Mouse (Mus musculus) liver, postnatal 0 days (tissue): ENCODE data around the gene Nr1h2. TPM values are rescaled to one million over a fixed set of nuclear protein-coding genes. Genes with fewer than 3 reads are reported as not detected.

Source experiments
- ATAC-seq: fragments of 200-750 bp; cut with Nextera tagmentation; 2 replicates; pipeline ENCODE4 v1.8.0; 2017; ENCODE audit warnings: mild to moderate bottlenecking, moderate library complexity
- DNase-seq: peaks from one replicate; pipeline ENCODE4 v3.0.0-alpha.2; 2016
- H3K27ac ChIP-seq: fragments of 300-500 bp; sonication (generic); 2 replicates; pipeline ENCODE4 v1.5.1; 2014; ENCODE audit warnings: antibody characterized with exemption, moderate library complexity, mild to moderate bottlenecking, low read depth
- H3K27me3 ChIP-seq: fragments of 300-500 bp; sonication (generic); 2 replicates; pipeline ENCODE4 v1.6.1; 2014; ENCODE audit warnings: low read length, control low read depth, mixed read lengths; ENCODE audit not compliant: insufficient read depth
- H3K36me3 ChIP-seq: fragments of 300-500 bp; sonication (generic); replicated peaks from 2 replicates; pipeline ENCODE4 v1.6.1; 2014; ENCODE audit warnings: mild to moderate bottlenecking, control low read depth, low read length, moderate library complexity, mixed read lengths; ENCODE audit not compliant: insufficient read depth
- H3K4me1 ChIP-seq: fragments of 300-500 bp; sonication (generic); 2 replicates; pipeline ENCODE4 v1.6.1; 2014; ENCODE audit warnings: antibody characterized with exemption, mild to moderate bottlenecking, control low read depth; ENCODE audit not compliant: insufficient read depth
- H3K4me2 ChIP-seq: fragments of 300-500 bp; sonication (generic); 2 replicates; pipeline ENCODE4 v1.6.1; 2014; ENCODE audit warnings: low read depth, mild to moderate bottlenecking, low read length, moderate library complexity, mixed read lengths
- H3K4me3 ChIP-seq: fragments of 300-500 bp; sonication (generic); 2 replicates; pipeline ENCODE4 v1.5.1; 2014; ENCODE audit warnings: low read depth, low read length
- H3K9ac ChIP-seq: fragments of 300-500 bp; sonication (generic); replicated peaks from 2 replicates; pipeline ENCODE4 v1.6.1; 2014; ENCODE audit warnings: mild to moderate bottlenecking, moderate library complexity
- H3K9me3 ChIP-seq: fragments of 300-500 bp; sonication (generic); 2 replicates; pipeline ENCODE4 v1.6.1; 2016; ENCODE audit warnings: mild to moderate bottlenecking, control low read depth, low read length, mixed read lengths
- CTCF ChIP-seq: sonication (generic); IDR thresholded peaks from 2 replicates; pipeline ENCODE4 v1.5.1; 2016; ENCODE audit warnings: antibody characterized with exemption, low read depth
- EP300 ChIP-seq: IDR thresholded peaks from 2 replicates; pipeline ENCODE4 v1.6.1; 2016; ENCODE audit warnings: antibody characterized with exemption, low read depth, mild to moderate bottlenecking
- WGBS: fragments of 180-500 bp; shearing (Covaris S2); extraction: QIAGEN DNeasy Blood & Tissue Kit; methylation state at CpG from one replicate; pipeline ENCODE4 v1.1.7; 2014; ENCODE audit not compliant: insufficient replicate concordance; 5-methylcytosine and 5-hydroxymethylcytosine counted together
- polyA plus RNA-seq: library from polyadenylated mRNA; unstranded; fragments of >200 nt; fragmentation: Nextera tagmentation; extraction: Ambion mirVana; gene quantifications from 2 replicates; pipeline ENCODE4 v1.2.1, GENCODE M21; 2015

Nr1h2 gene
- polyA plus RNA-seq, 1 experiment from 2014 or later = 33.6 TPM

- TF ChIP-seq EP300 = no peak
- no peak for TF ChIP-seq CTCF
- no peak for ATAC-seq
- Histone ChIP-seq H3K4me2 (no peak overlapping the region), H3K27me3 (no peaks in the 10 kb centered on the region), H3K9ac (no peak overlapping the region), H3K36me3 (peaks cover 41% of the 10 kb centered on the region), H3K4me1 (peaks cover 6% of the 10 kb centered on the region), H3K27ac (no peak overlapping the region), H3K4me3 (no peak overlapping the region), H3K9me3 (no peaks in the 10 kb centered on the region)
- 89% methylated on average over 11 of the region's 11 CpGs for WGBS
- no peak for DNase-seq
These were observed 11.2 kb downstream of the Nr1h2 start for GRCm38 (mm10) chr7:44542555-44542954.

GRCm38 (mm10) chr7:44538756-44539624 is 14.8 kb downstream of the Nr1h2 start:
- no peak for ATAC-seq
- peaks cover 64% of the 10 kb centered on the region for H3K36me3 ChIP-seq
- no peaks in the 10 kb centered on the region for H3K4me1 ChIP-seq
- H3K4me2 ChIP-seq = no peak overlapping the region
- no peak overlapping the region for H3K4me3 ChIP-seq
- peak; percentile 13 for DNase-seq
- H3K27me3 ChIP-seq = no peaks in the 10 kb centered on the region
- H3K27ac ChIP-seq = no peak overlapping the region
- WGBS = 90% methylated on average over 41 of the region's 41 CpGs
- H3K9me3 ChIP-seq = no peaks in the 10 kb centered on the region
- no peak overlapping the region for H3K9ac ChIP-seq
- TF ChIP-seq CTCF (no peak), EP300 (no peak)

DNA sequence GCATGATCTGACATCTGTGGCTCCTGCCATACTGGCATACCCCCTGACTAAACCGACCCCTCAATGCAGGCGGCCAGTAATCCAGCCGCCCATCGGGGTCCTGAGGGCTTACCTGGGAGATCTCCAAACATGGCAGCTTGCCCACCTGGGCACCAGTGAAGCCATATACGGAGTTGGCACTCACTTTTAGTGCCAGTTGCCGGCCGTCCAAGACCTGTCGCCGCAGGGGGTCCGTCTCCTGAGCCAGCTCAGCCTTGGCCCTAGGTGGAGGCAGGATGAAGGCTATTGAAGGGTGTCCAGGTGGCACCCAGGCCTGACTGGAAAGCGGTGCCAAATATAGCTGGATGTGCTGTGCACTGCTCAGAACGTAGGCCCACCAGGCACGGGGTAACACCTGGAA is 16.3 kb downstream of the Nr1h2 start:
- Histone ChIP-seq H3K27ac (no peak overlapping the region), H3K36me3 (peaks cover 64% of the 10 kb centered on the region), H3K4me2 (no peak overlapping the region), H3K4me1 (no peaks in the 10 kb centered on the region), H3K4me3 (no peak overlapping the region), H3K9ac (no peak overlapping the region), H3K9me3 (no peaks in the 10 kb centered on the region), H3K27me3 (no peaks in the 10 kb centered on the region)
- no peak for ATAC-seq
- no peak for TF ChIP-seq CTCF
- TF ChIP-seq EP300 = no peak
- 86% methylated on average over 13 of the region's 13 CpGs for WGBS
- no peak for DNase-seq

GRCm38 (mm10) chr7:44537009-44537408 is 16.7 kb downstream of the Nr1h2 start:
- Histone ChIP-seq H3K27ac (no peak overlapping the region), H3K4me1 (no peaks in the 10 kb centered on the region), H3K9ac (no peak overlapping the region), H3K4me3 (no peak overlapping the region), H3K9me3 (no peaks in the 10 kb centered on the region), H3K4me2 (no peak overlapping the region), H3K27me3 (no peaks in the 10 kb centered on the region), H3K36me3 (peaks cover 62% of the 10 kb centered on the region)
- TF ChIP-seq CTCF = no peak
- TF ChIP-seq EP300 = no peak
- ATAC-seq (no peak), DNase-seq (no peak)
- WGBS = 83% methylated on average over 7 of the region's 7 CpGs

DNA sequence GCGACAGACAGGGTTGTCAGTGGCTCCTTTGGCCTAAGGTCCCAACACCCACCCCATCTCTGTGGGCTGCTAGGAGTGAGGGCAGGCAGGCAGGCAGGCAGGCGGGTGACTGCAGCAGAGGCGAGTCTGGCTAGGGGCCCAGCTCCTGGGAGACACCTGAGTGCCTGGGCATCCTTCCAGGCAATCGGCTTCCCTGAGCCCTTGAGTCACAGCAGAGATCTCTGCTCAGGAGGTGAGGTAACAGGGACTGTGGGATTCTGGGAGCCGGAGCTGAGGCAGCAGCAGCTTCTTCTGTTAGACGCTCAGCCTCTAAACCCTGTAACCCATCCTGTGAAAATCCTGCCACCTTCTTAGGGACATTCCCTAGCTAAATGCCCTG is 17.2 kb downstream of the Nr1h2 start:
- Histone ChIP-seq H3K36me3 (peaks cover 58% of the 10 kb centered on the region), H3K27me3 (no peaks in the 10 kb centered on the region)
- 85% methylated on average over 6 of the region's 6 CpGs for WGBS

DNA sequence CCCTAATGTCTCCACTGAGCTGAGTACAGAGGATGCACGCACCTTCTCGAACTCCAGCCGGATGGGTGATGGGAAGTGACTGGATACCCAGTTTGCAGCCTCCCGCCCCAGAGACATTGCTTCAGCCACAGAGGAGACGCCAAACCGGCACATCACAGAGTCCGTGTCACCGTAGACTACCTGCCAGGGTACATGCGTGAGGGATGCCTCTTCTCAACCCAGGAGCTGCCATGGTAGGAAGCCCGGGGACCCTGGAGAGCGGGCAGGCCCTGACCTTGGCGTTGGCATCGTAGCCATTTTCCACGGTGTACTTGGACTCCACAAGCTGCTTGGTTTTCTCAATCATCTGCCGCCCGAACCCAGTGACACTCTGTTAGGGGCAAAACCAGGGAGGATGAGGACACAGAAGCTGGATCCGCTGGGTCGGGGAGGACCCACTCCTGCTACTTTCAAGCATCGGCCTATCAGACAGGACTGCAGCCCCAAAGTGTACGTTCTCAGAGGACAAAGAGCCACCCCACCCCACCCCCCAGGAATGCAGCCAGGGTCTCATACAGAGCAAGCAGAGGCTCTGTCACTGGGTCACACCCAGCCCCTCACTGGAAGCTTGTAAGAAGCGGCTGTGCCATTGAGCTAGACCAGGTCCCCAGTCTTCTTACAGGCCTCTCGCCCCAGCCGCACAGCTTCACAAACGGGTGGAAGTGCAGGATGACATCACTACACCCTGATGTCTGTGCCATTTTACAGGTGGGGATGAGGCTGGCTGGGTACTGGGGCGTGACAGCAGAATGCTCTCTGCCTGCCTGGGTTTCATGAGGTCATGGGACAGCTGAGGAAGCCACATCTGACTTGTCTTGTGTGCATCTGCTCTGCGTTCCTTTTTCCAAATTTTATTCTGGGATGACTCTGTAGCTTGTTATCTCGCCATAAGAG is 17.8 kb downstream of the Nr1h2 start:
- Histone ChIP-seq H3K36me3 (peaks cover 52% of the 10 kb centered on the region), H3K4me1 (no peaks in the 10 kb centered on the region), H3K4me3 (no peak overlapping the region), H3K27me3 (no peaks in the 10 kb centered on the region), H3K4me2 (no peak overlapping the region), H3K27ac (no peak overlapping the region), H3K9me3 (no peaks in the 10 kb centered on the region), H3K9ac (no peak overlapping the region)
- 84% methylated on average over 27 of the region's 27 CpGs for WGBS
- TF ChIP-seq CTCF = no peak
- TF ChIP-seq EP300 = no peak
- ATAC-seq (no peak), DNase-seq (no peak)

More for the DNA sequence above, 17.2 kb downstream of the Nr1h2 start:
- Histone ChIP-seq H3K4me1 (no peaks in the 10 kb centered on the region), H3K27ac (no peak overlapping the region), H3K4me3 (no peak overlapping the region), H3K4me2 (no peak overlapping the region), H3K9ac (no peak overlapping the region), H3K9me3 (no peaks in the 10 kb centered on the region)
- TF ChIP-seq EP300 (no peak), CTCF (no peak)
- DNase-seq (no peak), ATAC-seq (no peak)
